Mouse (Mus musculus) myocyte (in vitro differentiated cells): Measurements from ENCODE around the gene Stac2.

Experiments
- CEBPB ChIP-seq: IDR thresholded peaks from 2 replicates; pipeline ENCODE4 v1.6.1; 2011; ENCODE audit warnings: mild to moderate bottlenecking, moderate library complexity; ENCODE audit not compliant: poor library complexity, insufficient read depth, severe bottlenecking
- E2F4 ChIP-seq: IDR thresholded peaks from one replicate; pipeline ENCODE4 v1.6.1; 2011; ENCODE audit warnings: mild to moderate bottlenecking, control low read depth, moderate library complexity; ENCODE audit not compliant: insufficient read depth
- MYOD1 ChIP-seq, 3 experiments: IDR thresholded peaks; one replicate each; pipeline ENCODE4 v1.6.1; 2011; ENCODE audit warnings: control low read depth in 2 of 3, low read depth in 2 of 3, mild to moderate bottlenecking in 2 of 3, moderate library complexity in 1 of 3; ENCODE audit not compliant: insufficient read length in 2 of 3, control insufficient read depth in 1 of 3
- MYOG ChIP-seq, 3 experiments: IDR thresholded peaks; one replicate each; pipeline ENCODE4 v1.6.1; 2011; ENCODE audit warnings: control low read depth in 2 of 3, low read depth in 2 of 3, mild to moderate bottlenecking in 2 of 3; ENCODE audit not compliant: insufficient read length in 2 of 3, control insufficient read depth in 1 of 3, insufficient read depth in 1 of 3
- POLR2A ChIP-seq: IDR thresholded peaks from one replicate; pipeline ENCODE4 v1.6.1; 2011; ENCODE audit warnings: low read depth, mild to moderate bottlenecking, control low read depth, moderate library complexity; ENCODE audit not compliant: insufficient read length
- REST ChIP-seq: IDR thresholded peaks from one replicate; pipeline ENCODE4 v1.6.1; 2011; ENCODE audit warnings: mild to moderate bottlenecking, control low read depth, moderate library complexity; ENCODE audit not compliant: insufficient read depth, insufficient read length
- SRF ChIP-seq: IDR thresholded peaks from one replicate; pipeline ENCODE4 v1.6.1; 2011; ENCODE audit warnings: low read depth; ENCODE audit not compliant: control insufficient read depth, insufficient read length
- TCF12 ChIP-seq: IDR thresholded peaks from one replicate; pipeline ENCODE4 v1.6.1; 2011; ENCODE audit warnings: mild to moderate bottlenecking, control low read depth; ENCODE audit not compliant: poor library complexity, insufficient read depth, severe bottlenecking
- TCF3 ChIP-seq: IDR thresholded peaks from one replicate; pipeline ENCODE4 v1.6.1; 2011; ENCODE audit warnings: low read depth, control low read depth; ENCODE audit not compliant: insufficient read length
- USF1 ChIP-seq: IDR thresholded peaks from one replicate; pipeline ENCODE4 v1.6.1; 2011; ENCODE audit warnings: low read depth, mild to moderate bottlenecking, control low read depth, moderate library complexity

DNA sequence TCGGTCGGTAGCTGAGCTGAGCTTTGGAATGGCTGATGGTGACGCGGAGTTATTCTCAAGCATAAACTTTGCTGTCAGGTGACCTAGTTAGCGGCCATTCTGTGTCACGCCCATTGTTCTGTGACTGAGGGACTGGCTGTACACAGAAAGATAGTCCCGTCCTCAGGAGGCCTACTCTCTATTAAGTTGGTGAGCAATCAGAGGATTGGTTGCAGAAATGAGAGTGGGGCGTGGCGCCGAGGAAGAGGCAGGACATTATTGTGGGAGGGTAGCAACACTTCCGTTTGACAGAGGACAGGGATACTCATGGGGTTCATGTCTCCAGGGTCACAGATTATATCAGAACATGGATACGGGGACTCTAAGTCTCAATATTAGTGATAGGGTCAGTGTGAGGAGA lies 12.9 kb upstream of the Stac2 start:
- TF ChIP-seq TCF12 (no peak), REST (no peak), POLR2A (no peak), E2F4 (no peak), MYOD1 (IDR thresholded peaks at IDR 0.05; ENCODE audit: control insufficient read depth in 1 of 3, insufficient read length in 2 of 3, low read depth in 2 of 3) (no peak), CEBPB (no peak), MYOG (IDR thresholded peaks at IDR 0.05; ENCODE audit: control insufficient read depth in 1 of 3, insufficient read depth in 1 of 3, insufficient read length in 2 of 3, low read depth in 2 of 3) (no peak), TCF3 (no peak), USF1 (no peak), SRF (no peak)
